Mouse (Mus musculus): ENCODE data around the gene Ing4. TPM values are rescaled to one million over a fixed set of nuclear protein-coding genes. Genes with fewer than 3 reads are reported as not detected.
"Not testable (repeated sequence)": the region's sequence is repeated elsewhere in the genome, so short reads cannot be mapped to it uniquely, and the experiment has no call there.

Gene Ing4
- polyA plus RNA-seq, 1 experiment: 36.2 TPM

DNA sequence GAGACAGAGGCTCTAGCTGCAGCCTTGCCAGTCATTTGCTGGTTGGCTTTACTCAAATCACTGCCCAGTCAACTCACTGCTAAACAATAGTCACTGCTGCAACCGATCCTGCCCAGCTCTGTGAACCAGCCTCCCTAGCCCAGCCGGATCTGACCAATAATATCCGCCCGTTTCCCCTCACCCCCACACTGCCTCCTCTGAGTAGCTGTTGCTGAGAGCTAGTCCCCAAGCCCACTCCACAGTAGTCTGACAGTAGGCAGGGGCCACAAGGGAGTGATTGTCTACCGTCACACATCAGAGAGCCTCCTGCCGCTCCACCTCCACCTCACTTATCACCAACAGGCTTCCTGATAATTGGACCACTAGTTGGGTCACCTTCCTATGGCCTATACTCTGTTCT lies 21.9 kb downstream of the Ing4 start:
- TF ChIP-seq CTCF (IDR thresholded peaks at IDR 0.05; ENCODE audit: extremely low read depth, insufficient read depth, insufficient read length, insufficient replicate concordance) (no peak), POLR2A (IDR thresholded peaks at IDR 0.05; ENCODE audit: low read depth, low read length) (no peak)
- 84% methylated on average over 6 of the region's 6 CpGs for WGBS
- Histone ChIP-seq H3K36me3 (ENCODE audit: control insufficient read depth, insufficient read depth, low read length) (no peaks in the 10 kb centered on the region), H3K4me3 (ENCODE audit: extremely low read depth, insufficient read depth, insufficient read length) (no peak overlapping the region), H3K27me3 (ENCODE audit: control insufficient read depth, insufficient read depth, low read length) (no peaks in the 10 kb centered on the region), H3K27ac (ENCODE audit: insufficient read depth, low read length) (no peak overlapping the region), H3K4me1 (ENCODE audit: control insufficient read depth, insufficient read depth, insufficient read length) (no peaks in the 10 kb centered on the region)
- DNase-seq (ENCODE audit: low read depth in 1 of 2, low spot score in 2 of 2): no peak

DNA sequence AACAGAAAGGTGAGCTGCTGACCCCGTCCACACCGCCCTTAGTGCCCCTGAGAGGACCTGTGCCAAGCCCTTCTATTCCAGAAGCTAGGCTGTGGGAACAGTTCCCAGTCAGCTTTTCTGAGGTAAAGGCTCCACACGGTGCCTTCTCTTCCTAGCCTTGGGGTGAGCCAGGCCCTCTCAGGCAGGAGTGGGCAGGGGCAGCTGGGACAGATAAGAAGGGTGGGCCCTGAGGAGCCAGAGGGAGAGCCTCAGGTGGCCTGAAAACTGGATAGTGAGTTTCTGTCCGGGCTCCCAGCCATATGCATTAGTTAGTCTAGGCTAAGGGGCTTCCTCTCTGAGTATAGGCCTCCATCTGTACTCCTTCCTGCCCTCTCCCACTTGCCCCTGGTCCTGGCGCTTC lies 23.0 kb downstream of the Ing4 start:
- 86% methylated on average over 5 of the region's 5 CpGs for WGBS
- H3K27ac ChIP-seq (ENCODE audit: insufficient read depth, low read length): no peak overlapping the region
- H3K27me3 ChIP-seq (ENCODE audit: control insufficient read depth, insufficient read depth, low read length): no peaks in the 10 kb centered on the region
- no peak overlapping the region for H3K4me3 ChIP-seq (ENCODE audit: extremely low read depth, insufficient read depth, insufficient read length)
- no peaks in the 10 kb centered on the region for H3K4me1 ChIP-seq (ENCODE audit: control insufficient read depth, insufficient read depth, insufficient read length)
- no peak for DNase-seq (ENCODE audit: low read depth in 1 of 2, low spot score in 2 of 2)
- no peak for TF ChIP-seq POLR2A (IDR thresholded peaks at IDR 0.05; ENCODE audit: low read depth, low read length)
- no peaks in the 10 kb centered on the region for H3K36me3 ChIP-seq (ENCODE audit: control insufficient read depth, insufficient read depth, low read length)

DNA sequence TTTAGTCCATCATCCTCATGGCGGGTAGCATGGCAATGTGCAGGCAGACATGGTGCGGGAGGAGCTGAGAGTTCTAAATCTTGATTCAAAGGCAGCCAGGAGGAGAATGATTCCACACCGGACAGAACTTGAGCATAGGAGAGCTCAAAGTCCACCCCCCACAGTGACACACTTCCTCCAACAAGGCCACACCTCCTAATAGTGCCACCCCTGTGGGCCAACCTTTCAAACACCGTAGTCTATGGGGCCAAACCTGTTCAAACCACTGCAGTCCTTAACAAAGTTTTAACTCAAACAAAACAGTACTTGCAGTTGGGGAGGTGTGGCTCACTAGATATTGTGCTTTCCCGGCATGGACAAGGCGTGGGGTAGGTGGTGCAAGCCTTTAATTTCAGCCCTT lies 24.3 kb downstream of the Ing4 start:
- WGBS: 86% methylated on average over 6 of the region's 6 CpGs
- TF ChIP-seq POLR2A (IDR thresholded peaks at IDR 0.05; ENCODE audit: low read depth, low read length): no peak
- no peak for TF ChIP-seq CTCF (IDR thresholded peaks at IDR 0.05; ENCODE audit: extremely low read depth, insufficient read depth, insufficient read length, insufficient replicate concordance)
- H3K27ac ChIP-seq (ENCODE audit: insufficient read depth, low read length): no peak overlapping the region

DNA sequence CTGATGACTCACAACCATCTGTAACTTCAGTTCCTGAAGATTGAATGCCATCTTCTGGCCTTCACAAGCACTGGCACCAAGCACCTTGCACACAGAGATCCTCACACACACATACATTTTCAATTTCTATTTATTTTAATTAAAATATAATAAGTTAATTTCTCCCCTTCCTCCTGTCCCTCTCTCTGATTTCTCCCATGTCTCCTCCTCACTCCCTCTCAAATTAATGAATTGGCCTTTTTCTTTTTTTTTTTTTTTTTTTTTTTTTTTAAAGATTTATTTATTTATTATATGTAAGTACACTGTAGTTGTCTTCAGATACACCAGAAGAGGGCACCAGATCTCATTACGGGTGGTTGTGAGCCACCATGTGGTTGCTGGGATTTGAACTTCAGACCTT lies 25.7 kb downstream of the Ing4 start:
- no CpG with 5 or more reads among the region's 1 CpGs for WGBS
- DNase-seq (ENCODE audit: low read depth in 1 of 2, low spot score in 2 of 2); H3K4me3 ChIP-seq (ENCODE audit: extremely low read depth, insufficient read depth, insufficient read length); H3K36me3 ChIP-seq (ENCODE audit: control insufficient read depth, insufficient read depth, low read length); H3K4me1 ChIP-seq (ENCODE audit: control insufficient read depth, insufficient read depth, insufficient read length); H3K27me3 ChIP-seq (ENCODE audit: control insufficient read depth, insufficient read depth, low read length); H3K27ac ChIP-seq (ENCODE audit: insufficient read depth, low read length): not testable (repeated sequence)

More for the DNA sequence above, 24.3 kb downstream of the Ing4 start:
- H3K27me3 ChIP-seq (ENCODE audit: control insufficient read depth, insufficient read depth, low read length): no peaks in the 10 kb centered on the region
- no peaks in the 10 kb centered on the region for H3K36me3 ChIP-seq (ENCODE audit: control insufficient read depth, insufficient read depth, low read length)
- H3K4me3 ChIP-seq (ENCODE audit: extremely low read depth, insufficient read depth, insufficient read length): no peak overlapping the region
- no peaks in the 10 kb centered on the region for H3K4me1 ChIP-seq (ENCODE audit: control insufficient read depth, insufficient read depth, insufficient read length)
- no peak for DNase-seq (ENCODE audit: low read depth in 1 of 2, low spot score in 2 of 2)

DNA sequence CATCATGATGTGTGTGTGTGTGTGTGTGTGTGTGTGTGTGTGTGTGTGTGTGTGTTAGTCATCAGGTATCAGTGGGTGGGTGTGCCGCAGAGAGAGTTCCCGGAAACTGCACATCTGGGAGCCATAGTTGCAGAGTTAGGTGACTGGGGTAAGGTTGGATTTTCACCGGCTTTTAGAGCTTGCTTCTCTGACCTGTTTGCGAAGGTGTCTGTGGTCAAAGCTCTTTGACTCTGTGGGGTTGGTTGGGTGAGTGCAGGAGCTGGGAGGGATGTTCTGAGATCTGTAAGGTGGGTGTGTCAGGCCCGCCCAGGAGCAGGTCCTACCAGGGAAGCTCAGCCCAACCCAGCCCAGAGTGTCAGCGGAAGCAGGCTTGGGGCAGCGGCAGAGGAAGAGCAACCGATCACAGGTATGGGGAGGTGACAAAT lies 28.0 kb downstream of the Ing4 start, which contains the start of gene Lpar5:
Lpar5 (plus strand) TSS at position 350 of the 425 bp plus-strand sequence.
- no peak for TF ChIP-seq POLR2A (IDR thresholded peaks at IDR 0.05; ENCODE audit: low read depth, low read length)
- no peak for TF ChIP-seq CTCF (IDR thresholded peaks at IDR 0.05; ENCODE audit: extremely low read depth, insufficient read depth, insufficient read length, insufficient replicate concordance)
- peak within 1 kb of the TSS; percentile 57 for H3K27ac ChIP-seq (ENCODE audit: insufficient read depth, low read length)
- H3K36me3 ChIP-seq (ENCODE audit: control insufficient read depth, insufficient read depth, low read length): no peaks in the 10 kb centered on the region
- peak in 1 of 2 experiments; percentile 14 for DNase-seq (ENCODE audit: low read depth in 1 of 2, low spot score in 2 of 2)
- peaks cover 2% of the 10 kb centered on the region; the same call in 1 of the 2 replicates for H3K4me1 ChIP-seq (ENCODE audit: control insufficient read depth, insufficient read depth, insufficient read length)
- H3K27me3 ChIP-seq (ENCODE audit: control insufficient read depth, insufficient read depth, low read length): no peaks in the 10 kb centered on the region
- 0 out of 2 replicates have a peak within 1 kb of the TSS, but pooled peaks have one; percentile 7 for H3K4me3 ChIP-seq (ENCODE audit: extremely low read depth, insufficient read depth, insufficient read length)
- WGBS: 72% methylated on average over 8 of the region's 8 CpGs

- Histone ChIP-seq H3K36me3 (ENCODE audit: control insufficient read depth, insufficient read depth, low read length) (0 out of 2 replicates have a peak, but pooled peaks cover 1% of the 10 kb centered on the region), H3K27ac (ENCODE audit: insufficient read depth, low read length) (peak overlapping the region; percentile 84), H3K27me3 (ENCODE audit: control insufficient read depth, insufficient read depth, low read length) (no peaks in the 10 kb centered on the region), H3K4me1 (ENCODE audit: control insufficient read depth, insufficient read depth, insufficient read length) (peaks cover 18% of the 10 kb centered on the region; the same call in 1 of the 2 replicates), H3K4me3 (ENCODE audit: extremely low read depth, insufficient read depth, insufficient read length) (peak overlapping the region; percentile 63)
- TF ChIP-seq CTCF (IDR thresholded peaks at IDR 0.05; ENCODE audit: extremely low read depth, insufficient read depth, insufficient read length, insufficient replicate concordance): no peak
- peak; percentile 18; the same call in 1 of the 2 replicates for TF ChIP-seq POLR2A (IDR thresholded peaks at IDR 0.05; ENCODE audit: low read depth, low read length)
- DNase-seq (ENCODE audit: low read depth in 1 of 2, low spot score in 2 of 2): peak; percentile 58 to 73
- 10% methylated on average over 18 of the region's 18 CpGs for WGBS
Observed at GRCm38 (mm10) chr6:125071170-125071895, 31.8 kb downstream of the Ing4 start.

DNA sequence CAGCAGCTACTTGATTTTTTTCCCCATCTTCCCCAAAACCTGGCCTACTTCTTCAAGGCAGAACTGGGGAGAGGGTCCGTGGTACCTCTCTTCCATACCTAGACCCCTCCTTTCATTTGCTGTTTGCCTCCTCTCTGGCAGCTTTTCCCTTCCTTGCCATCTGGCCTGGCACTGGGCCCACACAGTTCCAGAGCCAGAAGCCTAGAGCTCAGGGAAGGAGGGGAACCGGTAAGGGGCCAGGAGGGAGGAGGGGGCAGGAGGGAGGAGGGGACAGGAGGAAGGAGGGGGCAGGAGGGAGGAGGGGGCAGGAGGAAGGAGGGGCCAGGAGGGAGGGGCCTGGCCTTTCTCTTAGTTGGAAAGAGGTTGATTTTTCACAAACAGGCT lies 32.3 kb downstream of the Ing4 start:
- DNase-seq (ENCODE audit: low read depth in 1 of 2, low spot score in 2 of 2): peak in 1 of 2 experiments; percentile 29
- peak overlapping the region; percentile 84 for H3K27ac ChIP-seq (ENCODE audit: insufficient read depth, low read length)
- 0% methylated on average over 2 of the region's 2 CpGs for WGBS
- 0 out of 2 replicates have a peak, but pooled peaks cover 1% of the 10 kb centered on the region for H3K36me3 ChIP-seq (ENCODE audit: control insufficient read depth, insufficient read depth, low read length)
- H3K4me1 ChIP-seq (ENCODE audit: control insufficient read depth, insufficient read depth, insufficient read length): peaks cover 18% of the 10 kb centered on the region; the same call in 1 of the 2 replicates
- H3K4me3 ChIP-seq (ENCODE audit: extremely low read depth, insufficient read depth, insufficient read length): peak overlapping the region; percentile 63
- H3K27me3 ChIP-seq (ENCODE audit: control insufficient read depth, insufficient read depth, low read length): no peaks in the 10 kb centered on the region
- no peak for TF ChIP-seq CTCF (IDR thresholded peaks at IDR 0.05; ENCODE audit: extremely low read depth, insufficient read depth, insufficient read length, insufficient replicate concordance)
- TF ChIP-seq POLR2A (IDR thresholded peaks at IDR 0.05; ENCODE audit: low read depth, low read length): no peak

Measured in spleen, adult 2 months (tissue).